Mouse (Mus musculus): ENCODE measurements at regions not wholly inside any gene's neighbourhood (a gene's known extent, or its start where the extent isn't known, plus 50 kb on each side); places are given as distances from the start of the nearest gene placed in this dataset.
A peak's percentile ranks its signal among the peaks of the same experiment; 100 is the strongest.

DNA sequence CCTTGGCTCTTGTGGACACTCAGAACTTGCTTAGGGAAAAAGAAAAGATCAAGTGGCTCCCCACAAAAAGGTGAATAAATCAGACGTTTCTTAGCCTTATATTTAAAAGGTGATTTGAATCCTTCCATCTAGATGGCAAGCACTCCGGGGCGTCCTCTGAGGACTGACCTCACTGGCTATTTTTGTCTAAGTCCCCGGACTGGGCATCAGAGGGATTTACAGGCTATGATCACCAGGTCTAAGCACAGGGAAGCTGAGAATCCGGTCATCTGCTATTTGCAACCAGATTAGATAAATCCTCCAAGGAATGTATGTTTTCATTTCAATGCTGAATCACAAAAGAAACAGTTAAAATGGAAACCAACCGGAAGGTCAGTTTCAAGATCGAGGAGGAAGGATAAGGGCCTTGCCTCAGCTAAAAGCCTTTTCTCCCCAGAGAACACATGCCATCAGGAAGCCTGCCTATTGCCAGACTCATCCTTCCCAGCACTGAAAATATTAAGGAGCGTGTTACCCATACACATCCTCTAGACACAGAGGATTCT is 342.1 kb downstream of the Lpin1 start:
- no peak for DNase-seq (ENCODE audit: low spot score in 2 of 2)

DNA sequence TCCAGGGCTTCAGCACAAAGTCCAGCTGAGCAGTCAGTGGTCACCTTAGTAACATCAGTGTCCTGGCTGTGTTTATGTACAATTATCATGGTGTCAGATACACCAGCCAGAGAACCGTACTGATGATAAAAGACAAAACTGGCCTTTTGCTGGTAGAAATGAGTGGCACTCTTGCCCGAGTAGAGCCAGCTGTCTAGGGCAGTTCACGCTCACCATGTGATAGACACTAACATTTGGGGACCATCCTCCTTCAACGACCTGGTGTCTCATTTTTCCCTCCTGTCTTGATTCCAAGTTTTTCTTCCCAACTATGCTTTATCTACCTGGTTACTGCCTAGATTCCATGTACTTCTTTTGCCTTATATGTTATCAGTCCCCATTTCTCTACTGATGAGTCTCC is 349.3 kb downstream of the Lpin1 start:
- DNase-seq (ENCODE audit: low spot score in 2 of 2) = no peak

DNA sequence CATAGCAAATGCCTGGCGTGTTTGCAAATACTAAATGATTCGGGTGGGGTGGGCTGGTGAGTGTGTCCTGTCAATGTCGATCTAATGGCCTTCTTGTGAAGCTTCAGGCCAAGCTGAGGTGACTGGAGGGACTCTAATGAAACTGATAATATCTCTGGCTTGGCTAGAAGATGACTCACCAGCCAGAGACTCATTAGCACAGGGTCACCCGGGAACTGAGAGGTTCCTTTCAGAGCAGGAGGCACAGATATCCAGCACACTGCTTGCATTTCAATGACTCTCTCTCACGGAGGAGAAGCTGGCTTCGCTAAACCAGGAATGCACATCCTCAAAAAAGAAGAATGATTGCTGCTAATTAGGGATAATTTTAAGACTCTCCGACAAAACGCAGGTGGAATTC is 349.8 kb downstream of the Lpin1 start:
- DNase-seq (ENCODE audit: low spot score in 2 of 2) = peak in 1 of 2 experiments; percentile 16

DNA sequence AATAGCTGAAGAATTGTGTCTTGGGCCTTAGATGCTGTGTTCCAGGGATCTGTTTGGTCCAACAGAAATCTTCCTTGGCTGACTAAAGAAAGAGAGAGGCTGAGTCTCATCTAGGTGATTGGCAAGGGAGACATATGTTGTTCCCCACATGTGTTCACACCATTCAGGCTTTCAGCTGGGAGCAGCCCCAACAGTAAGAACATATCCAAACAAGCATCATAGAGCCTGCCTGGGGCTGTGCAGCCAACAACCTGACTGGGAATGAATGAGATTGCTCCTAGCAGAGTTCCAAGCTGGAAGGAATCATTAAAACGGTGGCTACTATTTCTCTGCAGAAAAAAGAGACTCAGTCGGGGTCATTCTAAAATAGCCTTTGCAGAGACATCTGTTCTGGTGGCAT is 350.3 kb downstream of the Lpin1 start:
- DNase-seq (ENCODE audit: low spot score in 2 of 2) = peak in 1 of 2 experiments; percentile 6

DNA sequence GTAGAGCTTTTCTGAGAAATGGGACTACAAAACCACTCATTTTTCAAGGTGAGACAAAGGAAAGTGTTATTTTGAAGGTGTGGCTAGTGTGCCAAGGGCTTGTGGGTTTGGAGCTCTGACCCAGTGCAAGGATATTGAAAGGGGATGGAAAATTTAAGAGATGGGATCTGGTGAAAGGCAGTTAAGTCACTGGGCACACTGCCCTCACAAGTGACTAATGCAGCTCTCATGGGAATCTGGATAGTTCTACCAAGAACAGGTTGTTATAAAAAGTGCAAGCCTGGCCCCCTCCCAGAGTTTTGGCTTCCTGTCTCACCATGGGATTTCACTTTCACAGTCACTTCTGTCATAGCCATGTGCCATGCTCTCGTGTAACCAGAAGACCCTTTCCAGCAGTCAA is 360.1 kb downstream of the Lpin1 start:
- no peak for DNase-seq (ENCODE audit: low spot score in 2 of 2)

DNA sequence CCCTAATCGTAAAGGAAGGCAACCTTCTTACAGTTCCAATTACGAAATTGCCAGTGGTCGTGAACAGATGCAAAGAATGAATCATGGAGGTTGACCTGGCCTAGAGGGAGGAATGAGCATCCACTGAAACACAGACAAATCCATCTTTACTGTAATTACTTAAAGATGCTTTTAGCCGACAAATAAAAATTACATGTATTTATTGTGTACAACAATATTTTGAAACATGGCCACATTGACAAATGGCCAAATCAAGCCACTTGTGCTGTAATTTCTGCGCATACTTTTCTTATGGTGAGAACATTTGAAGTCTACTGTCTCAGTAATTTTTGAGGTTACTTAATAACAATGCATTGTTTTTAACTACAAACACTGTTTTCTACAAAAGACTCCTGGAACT is 360.7 kb downstream of the Lpin1 start:
- no peak for DNase-seq (ENCODE audit: low spot score in 2 of 2)

DNA sequence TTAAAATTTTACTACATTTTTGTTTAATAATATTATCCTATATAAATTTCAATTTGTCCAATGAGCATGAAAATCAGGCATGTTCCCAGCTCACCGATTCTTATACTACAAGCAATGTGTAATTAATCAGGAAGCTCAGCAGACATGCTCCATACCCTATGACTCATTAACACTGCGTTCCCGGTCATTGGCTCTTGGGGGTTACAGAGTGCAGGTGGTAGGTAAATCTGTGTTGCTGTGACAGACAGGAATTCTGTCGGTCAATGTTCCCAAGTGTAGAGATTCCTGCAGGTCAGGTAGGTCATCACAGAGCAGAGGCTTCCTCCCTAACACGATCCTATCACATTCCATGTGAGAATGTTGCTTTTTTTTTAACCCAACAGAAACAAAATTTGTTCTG is 371.0 kb downstream of the Lpin1 start:
- no peak for DNase-seq (ENCODE audit: low spot score in 2 of 2)

DNA sequence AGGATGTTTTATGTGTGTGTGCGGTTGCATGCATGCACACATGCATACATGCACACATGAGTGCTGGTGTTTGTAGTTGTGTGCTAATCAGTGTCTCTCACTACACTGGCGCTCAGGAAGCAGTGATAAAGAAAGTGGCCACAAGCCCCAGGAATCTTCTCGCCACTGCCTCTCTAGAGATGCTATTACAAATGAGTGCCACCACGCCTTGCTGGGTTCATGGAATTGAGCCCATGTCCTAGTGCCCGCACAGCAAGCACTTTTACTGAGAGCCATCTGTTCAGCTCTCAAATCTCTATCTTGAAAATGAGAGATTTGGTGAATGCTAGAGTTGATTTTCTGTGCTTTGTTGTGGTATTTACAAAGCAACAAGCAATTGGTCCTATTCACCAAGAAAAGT is 373.3 kb downstream of the Lpin1 start:
- DNase-seq (ENCODE audit: low spot score in 2 of 2) = no peak

DNA sequence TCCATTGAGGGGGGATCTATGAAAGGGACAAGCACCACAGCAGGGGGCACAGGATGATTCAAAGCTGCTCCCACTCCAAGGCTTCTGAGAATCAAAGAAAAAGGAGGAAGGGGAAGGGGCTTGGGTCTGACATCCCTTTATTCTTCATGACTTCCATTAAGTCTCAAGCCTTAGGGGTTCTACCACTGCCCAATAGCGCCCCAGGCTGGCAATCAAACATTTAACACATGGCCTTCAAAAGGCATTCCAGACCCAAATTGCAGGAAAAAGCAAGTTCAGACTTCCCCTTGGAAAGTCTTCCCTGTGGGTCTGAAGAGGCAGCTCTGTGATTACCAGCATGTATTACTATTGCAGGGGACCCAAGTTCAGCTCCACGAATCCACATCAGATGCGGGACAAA is 377.2 kb downstream of the Lpin1 start:
- DNase-seq (ENCODE audit: low spot score in 2 of 2) = no peak

DNA sequence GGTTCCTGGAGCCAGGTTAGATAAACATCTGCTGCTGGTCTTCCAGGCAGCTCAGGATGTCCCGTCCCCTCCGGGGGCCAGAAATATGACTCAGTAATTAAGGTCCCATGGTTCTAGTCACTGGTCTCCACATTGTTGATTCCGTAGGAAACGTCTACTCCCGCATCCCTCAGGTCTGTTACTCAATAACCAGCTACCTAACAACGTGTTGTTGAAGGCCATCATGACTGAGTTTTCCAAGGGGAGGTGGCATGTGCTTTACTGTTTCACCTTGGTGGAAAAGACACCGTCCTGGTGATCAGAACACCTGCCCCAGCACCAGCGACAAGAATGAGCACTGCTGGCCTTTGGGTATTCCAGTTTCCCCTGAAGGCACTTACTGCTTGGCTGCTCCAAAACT is 377.9 kb downstream of the Lpin1 start:
- no peak for DNase-seq (ENCODE audit: low spot score in 2 of 2)

DNA sequence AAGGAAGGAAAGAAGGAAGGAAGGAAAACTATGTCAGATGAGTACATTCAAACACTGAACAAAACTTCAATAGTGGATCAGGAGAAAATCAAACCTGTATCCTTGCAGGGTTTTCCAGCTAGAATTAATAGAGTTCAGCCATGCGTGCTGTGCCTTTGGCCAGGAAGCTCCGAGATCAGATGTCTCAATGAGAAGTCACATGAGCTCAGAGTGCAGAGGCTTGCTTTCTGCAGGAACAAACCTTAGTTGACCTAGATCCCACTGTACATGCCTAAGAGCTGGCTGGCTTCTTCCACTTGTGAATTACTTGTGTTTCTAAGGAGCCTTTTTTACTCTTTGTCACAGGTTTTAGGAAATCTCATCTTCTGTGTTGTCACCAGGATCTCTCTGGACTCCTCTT is 378.7 kb downstream of the Lpin1 start:
- DNase-seq (ENCODE audit: low spot score in 2 of 2) = peak in 1 of 2 experiments; percentile 10

DNA sequence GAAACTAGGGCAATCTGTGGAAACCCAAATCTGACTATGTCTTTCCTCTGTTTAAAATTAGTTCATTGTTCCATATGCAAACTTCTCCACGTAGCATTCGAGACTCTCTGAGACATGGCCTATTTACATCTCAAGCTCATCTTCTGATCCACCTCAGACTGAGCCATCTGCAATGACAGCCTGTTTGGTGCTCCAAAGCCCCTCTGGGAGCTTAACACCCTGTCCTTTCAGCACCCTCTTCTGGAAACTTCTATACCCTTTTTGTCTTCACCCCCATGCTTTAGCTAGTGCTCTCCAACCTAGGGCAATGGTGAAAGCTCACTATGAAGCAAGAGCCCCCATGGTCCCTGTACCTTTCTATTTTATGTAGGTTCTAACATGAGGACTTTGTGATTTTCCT is 379.7 kb downstream of the Lpin1 start:
- peak in 1 of 2 experiments; percentile 9 for DNase-seq (ENCODE audit: low spot score in 2 of 2)

DNA sequence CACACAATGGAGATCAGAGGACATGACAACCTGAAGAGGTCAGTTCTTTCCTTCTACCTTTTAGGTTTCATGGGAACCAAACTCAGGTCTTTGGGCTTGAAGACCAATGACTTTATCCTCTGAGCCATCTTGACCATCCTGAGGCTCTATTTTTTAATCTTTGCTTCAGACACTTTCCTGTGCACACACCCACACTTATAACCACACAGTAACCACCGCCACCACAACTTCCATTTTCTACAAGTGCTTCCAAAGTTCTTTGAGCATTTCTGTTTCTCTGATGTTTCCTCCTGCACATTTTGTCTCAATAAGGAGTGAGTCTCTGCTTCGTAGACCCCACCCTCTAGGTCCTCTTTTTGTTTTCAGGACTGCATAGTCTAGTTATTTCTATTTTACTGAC is 385.3 kb downstream of the Lpin1 start:
- DNase-seq (ENCODE audit: low spot score in 2 of 2) = no peak

DNA sequence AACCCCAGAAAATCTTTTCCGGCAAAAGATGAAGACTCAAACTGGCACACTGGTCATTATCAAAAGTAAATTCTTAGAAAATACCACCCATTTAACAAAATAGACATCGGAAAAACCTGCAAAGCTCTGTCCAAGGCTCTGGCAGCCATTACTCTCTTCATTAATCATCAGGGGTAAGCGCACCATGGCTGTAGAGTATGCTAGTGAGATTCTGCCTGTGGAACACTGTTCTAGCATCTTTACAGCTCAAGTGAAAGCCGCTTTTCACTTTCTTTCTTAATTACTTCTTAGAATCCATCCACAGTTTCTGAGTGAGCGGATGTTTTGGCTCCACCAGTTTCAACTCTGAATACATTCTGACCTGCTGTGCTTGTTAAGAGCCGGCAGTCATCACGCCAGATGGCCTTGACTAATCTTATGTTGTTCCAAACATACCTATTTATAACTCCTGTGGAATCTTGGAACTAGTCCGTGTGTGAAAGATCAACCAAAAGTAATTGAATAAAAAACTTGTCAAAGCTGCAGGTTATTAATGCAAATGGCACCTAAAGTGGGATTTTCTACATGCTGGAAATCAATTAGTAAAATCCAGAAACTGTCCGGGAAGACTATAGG is 387.8 kb downstream of the Lpin1 start:
- peak in 1 of 2 experiments; percentile 14 for DNase-seq (ENCODE audit: low spot score in 2 of 2)

DNA sequence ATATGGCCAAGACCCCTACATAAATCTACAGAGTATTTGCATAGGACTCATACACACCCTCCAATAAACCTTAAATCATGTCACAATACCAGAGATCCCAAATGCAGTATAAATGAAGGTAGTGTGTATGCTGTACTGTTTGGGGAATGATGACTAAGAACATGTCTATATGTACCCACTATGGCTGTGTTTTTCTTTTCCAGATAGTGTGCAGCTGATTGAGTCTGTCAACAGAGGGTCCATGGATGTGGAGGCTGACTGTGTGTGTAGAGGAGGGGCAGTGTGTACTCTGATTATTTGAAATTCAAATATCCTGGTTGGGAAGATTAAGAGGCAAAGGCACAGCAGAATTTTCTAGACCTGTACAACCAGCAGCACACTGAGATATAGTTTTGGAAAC is 388.6 kb downstream of the Lpin1 start:
- no peak for DNase-seq (ENCODE audit: low spot score in 2 of 2)

DNA sequence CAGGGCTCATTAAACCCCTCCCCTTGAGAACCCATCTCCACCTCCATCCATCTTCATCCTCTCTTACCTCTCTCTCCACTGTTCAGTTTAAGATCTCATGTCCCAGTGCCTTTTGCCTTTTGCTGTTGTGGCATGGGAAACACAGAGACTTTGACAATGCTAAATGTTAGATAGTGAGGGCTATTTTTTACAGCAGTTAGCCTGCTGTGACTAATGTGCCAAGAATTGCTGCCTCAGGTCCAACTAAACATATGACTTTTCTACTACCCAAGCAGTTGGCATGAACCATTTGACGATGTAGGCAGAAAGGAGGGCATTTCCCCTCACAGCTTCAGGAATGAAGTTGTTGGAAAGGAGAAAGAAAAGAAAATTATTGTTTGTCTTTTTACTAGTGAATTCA is 389.6 kb downstream of the Lpin1 start:
- DNase-seq (ENCODE audit: low spot score in 2 of 2) = no peak

DNA sequence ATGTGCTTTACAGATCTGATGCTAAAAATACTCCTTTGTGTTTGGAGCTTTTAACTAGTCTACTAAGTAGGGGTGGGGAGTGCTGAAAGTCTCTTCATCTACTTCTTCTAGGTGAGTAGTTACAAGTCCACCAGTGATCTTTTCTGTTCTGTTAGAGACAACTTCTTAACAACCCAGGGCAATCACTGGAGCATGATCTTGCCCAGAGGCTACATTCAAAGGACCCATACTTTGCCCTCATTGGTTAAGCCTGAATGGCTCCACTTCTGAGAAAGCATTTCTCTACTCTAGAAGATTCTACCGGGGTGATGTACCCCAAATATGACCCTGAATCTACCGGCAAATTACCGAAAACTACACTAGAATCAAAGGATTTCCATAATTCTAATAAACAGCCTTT is 390.2 kb downstream of the Lpin1 start:
- DNase-seq (ENCODE audit: low spot score in 2 of 2) = no peak

DNA sequence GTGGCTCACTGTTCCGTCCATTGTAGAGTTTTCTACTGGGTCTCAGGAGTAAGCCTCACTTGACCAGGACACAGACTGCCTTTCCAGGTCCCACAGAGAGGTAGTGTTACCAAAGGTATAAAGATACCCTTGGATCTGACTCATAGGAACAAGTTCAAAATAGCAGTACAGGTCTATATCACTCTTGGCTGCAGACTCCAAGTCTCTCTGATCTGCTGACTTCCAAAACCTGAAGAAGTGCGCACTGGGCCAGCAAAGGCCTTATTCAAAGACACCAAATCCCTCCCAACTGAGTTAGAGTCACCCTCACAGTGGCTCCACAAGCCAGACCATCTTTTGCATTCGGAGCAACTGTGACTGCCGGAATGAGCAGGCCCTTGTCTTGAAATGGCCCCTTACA is 391.9 kb downstream of the Lpin1 start:
- no peak for DNase-seq (ENCODE audit: low spot score in 2 of 2)

DNA sequence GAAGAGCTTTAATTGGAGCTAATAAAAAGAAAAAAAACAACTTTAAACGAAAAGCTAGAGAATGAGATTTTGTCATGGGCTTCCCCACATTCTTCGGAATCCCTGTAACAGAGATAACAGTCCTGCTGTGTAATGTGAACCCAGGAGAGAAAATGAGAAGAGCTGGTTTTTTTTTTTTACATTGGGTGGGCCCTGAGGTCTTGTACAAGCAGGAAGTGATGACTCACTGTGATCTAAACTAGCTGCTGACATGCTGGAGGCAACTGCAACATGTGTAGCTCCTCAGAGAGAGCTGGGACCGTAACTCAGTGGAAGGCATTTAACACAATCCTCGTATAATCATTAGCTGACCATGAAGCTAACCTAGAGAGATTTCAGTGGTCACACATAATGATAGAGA is 393.8 kb upstream of the Trib2 start:
- no peak for DNase-seq (ENCODE audit: low spot score in 2 of 2)

DNA sequence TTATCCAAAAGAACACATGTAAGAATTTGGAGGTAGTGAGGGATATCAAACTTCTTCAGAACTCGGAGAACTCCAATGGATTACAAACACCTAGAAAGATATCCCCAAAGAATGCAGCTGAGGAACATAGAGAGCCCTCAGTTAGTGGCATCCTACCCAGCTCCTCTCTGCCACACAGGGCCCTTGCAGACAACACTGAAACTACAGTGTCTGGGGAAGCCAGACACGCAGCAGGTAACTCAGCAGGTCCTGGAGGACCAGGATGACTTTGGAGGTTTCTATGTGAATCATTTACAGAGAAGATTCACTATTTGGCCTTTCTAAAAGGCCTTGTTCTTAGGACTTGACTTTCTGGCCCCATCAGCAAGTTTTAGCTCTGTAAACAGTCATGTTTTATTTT is 393.4 kb upstream of the Trib2 start:
- no peak for DNase-seq (ENCODE audit: low spot score in 2 of 2)

DNA sequence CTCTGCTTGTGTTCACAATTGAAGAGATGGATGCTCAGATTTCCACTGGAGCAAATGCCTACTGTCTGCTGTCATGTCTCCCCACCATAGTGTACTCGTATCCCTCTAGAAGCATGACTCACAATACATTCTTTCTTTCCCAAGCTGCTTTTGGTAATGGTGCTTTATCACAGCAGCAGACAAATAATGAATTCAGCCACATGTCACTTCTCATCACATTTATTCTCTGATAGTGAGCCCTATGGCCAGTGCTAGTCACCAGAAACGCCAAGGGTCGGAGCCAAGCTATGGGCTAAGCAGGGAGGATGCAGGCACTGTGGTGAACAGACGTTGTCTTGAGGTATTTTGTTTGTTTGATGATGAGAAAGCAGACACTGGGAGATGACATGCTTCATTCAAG is 388.2 kb upstream of the Trib2 start:
- no peak for DNase-seq (ENCODE audit: low spot score in 2 of 2)

DNA sequence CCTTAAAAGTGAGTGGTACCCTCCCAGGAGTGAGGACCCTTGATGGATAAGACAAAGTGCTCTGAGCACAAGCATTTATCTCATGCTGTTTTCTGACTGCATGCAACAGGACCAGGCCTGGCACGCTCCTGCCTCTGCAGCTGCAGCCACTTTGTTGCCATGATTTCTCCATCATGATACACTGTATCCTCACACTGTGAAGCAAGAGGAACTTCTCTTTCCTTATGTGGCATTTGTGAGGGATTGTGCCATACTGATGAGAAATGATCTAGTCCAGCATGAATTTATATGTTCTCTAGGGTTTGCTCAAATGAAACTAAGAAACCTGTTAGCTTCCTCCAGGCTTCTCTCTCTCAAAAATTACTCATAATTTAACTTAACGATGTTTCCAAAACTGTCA is 380.2 kb upstream of the Trib2 start:
- DNase-seq (ENCODE audit: low spot score in 2 of 2) = no peak

DNA sequence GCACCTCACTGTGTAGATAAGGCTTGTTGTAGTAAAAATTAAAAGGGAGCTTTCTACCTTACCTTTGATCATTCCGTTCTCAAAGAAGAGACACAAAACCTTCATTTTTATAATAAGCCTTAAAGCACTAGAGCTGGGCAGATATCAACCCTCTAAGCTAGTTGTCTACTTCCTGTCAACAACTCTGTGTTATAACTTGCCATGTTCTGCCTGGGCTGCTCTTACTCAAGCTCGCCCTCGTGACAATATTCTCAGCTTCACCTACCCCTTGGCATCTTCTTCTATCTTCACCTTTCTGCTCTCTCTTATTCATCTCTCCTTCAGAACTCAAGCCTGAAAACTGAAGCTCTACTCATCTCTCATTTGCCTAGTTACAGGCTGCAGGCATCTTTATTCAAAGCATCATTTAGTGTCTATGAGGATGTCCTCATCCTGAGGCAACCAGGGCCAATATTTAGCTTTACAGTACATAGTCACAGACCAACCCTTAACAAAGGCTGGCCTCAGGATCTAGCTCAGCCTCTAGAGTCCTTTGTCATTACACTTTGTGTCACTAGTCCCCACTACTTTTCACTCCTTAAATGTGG is 375.2 kb upstream of the Trib2 start:
- no peak for DNase-seq (ENCODE audit: low spot score in 2 of 2)

DNA sequence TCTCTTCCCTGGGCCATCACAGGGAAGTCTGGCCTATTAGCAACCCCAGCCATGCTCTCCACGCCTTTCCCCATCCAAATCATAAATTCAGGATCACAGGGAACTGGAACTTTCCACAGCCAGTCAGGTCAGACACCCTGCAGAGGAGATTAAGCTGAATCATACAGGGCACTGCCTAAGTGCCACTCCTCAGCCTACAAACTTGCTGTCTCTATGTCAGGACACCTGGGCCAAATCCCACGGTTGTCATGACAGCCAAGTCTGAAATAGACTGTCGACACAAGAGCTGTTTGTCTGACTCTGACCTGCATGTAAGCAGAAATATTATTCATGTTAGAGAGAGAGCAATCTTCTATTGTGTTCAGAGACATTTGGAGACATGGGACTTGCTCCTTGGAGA is 374.0 kb upstream of the Trib2 start:
- DNase-seq (ENCODE audit: low spot score in 2 of 2) = no peak

All from frontal cortex, postnatal 36 days (tissue).